Mouse (Mus musculus) embryonic facial prominence, embryonic 15.5 days (tissue): ENCODE results near the gene Ptprn2. TPM values are rescaled to one million over a fixed set of nuclear protein-coding genes. Genes with fewer than 3 reads are reported as not detected.

Experiments used
- ATAC-seq: fragments of 200-750 bp; cut with Nextera tagmentation; 2 replicates; pipeline ENCODE4 v1.8.0; 2017; ENCODE audit warnings: low read depth, moderate TSS enrichment; ENCODE audit not compliant: insufficient number of reproducible peaks, low FRiP score, low TSS enrichment
- H3K27ac ChIP-seq: fragments of 300-500 bp; sonication (generic); replicated peaks from 2 replicates; pipeline ENCODE4 v1.5.1; 2015; ENCODE audit warnings: mild to moderate bottlenecking, inconsistent platforms
- H3K27me3 ChIP-seq: fragments of 300-500 bp; sonication (generic); 2 replicates; pipeline ENCODE4 v1.6.1; 2015; ENCODE audit warnings: inconsistent platforms
- H3K36me3 ChIP-seq: fragments of 300-500 bp; sonication (generic); 2 replicates; pipeline ENCODE4 v1.6.1; 2015; ENCODE audit warnings: mild to moderate bottlenecking, inconsistent platforms
- H3K4me1 ChIP-seq: fragments of 300-500 bp; sonication (generic); 2 replicates; pipeline ENCODE4 v1.6.1; 2015; ENCODE audit warnings: inconsistent platforms
- H3K4me2 ChIP-seq: fragments of 300-500 bp; sonication (generic); replicated peaks from 2 replicates; pipeline ENCODE4 v1.6.1; 2015; ENCODE audit warnings: mild to moderate bottlenecking, inconsistent platforms
- H3K4me3 ChIP-seq: fragments of 300-500 bp; sonication (generic); replicated peaks from 2 replicates; pipeline ENCODE4 v1.5.1; 2015; ENCODE audit warnings: mild to moderate bottlenecking, inconsistent platforms
- H3K9ac ChIP-seq: fragments of 300-500 bp; sonication (generic); 2 replicates; pipeline ENCODE4 v1.6.1; 2015; ENCODE audit warnings: inconsistent platforms
- H3K9me3 ChIP-seq: fragments of 300-500 bp; sonication (generic); replicated peaks from 2 replicates; pipeline ENCODE4 v1.6.1; 2016; ENCODE audit warnings: inconsistent platforms
- WGBS: fragments of 180-500 bp; shearing (Covaris S2); methylation state at CpG from one replicate; pipeline ENCODE4 v1.1.7; 2015; 5-methylcytosine and 5-hydroxymethylcytosine counted together
- polyA plus RNA-seq: library from polyadenylated mRNA; unstranded; fragments of >200 nt; fragmentation: Nextera tagmentation; extraction: Ambion mirVana; gene quantifications from 2 replicates; pipeline ENCODE4 v1.2.1, GENCODE M21; 2015

The Ptprn2 gene
- polyA plus RNA-seq, 1 experiment from 2014 or later = 0.12 TPM

- H3K27me3 ChIP-seq = no peaks in the 10 kb centered on the region
- no peak for ATAC-seq
Observed at GRCm38 (mm10) chr12:116515824-116516223, 30.3 kb downstream of the Ptprn2 start.

DNA sequence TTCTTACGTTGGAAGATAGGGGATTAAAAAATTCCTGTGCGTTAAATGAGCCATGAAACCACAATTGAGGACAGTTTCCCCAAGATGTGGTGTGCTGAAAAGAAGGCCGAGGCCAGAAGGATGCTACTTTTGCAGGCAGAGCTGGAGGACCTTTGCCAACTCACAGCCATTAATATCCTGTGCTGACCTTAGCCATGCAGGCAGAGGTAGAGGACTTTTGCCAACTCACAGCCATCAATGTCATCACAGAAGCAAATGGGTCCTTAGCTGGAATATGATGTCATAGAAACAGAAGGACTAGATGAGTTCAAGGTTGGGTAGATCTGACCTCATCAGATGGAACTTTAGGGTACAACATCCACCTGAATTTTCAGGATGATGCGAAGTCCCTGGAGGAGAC is 43.3 kb downstream of the Ptprn2 start:
- Histone ChIP-seq H3K9me3 (no peaks in the 10 kb centered on the region), H3K9ac (no peak overlapping the region), H3K4me2 (no peak overlapping the region), H3K27ac (no peak overlapping the region), H3K4me3 (no peak overlapping the region), H3K4me1 (no peaks in the 10 kb centered on the region), H3K27me3 (no peaks in the 10 kb centered on the region), H3K36me3 (no peaks in the 10 kb centered on the region)
- no peak for ATAC-seq
- WGBS = 68% methylated on average over 4 of the region's 4 CpGs

More at GRCm38 (mm10) chr12:116515824-116516223, 30.3 kb downstream of the Ptprn2 start:
- H3K36me3 ChIP-seq = no peaks in the 10 kb centered on the region
- H3K4me3 ChIP-seq = no peak overlapping the region
- no peaks in the 10 kb centered on the region for H3K4me1 ChIP-seq
- no peaks in the 10 kb centered on the region for H3K9me3 ChIP-seq
- H3K4me2 ChIP-seq = no peak overlapping the region
- no peak overlapping the region for H3K9ac ChIP-seq
- no peak overlapping the region for H3K27ac ChIP-seq

GRCm38 (mm10) chr12:116533281-116533680 is 47.8 kb downstream of the Ptprn2 start:
- no peaks in the 10 kb centered on the region for H3K4me1 ChIP-seq
- H3K27me3 ChIP-seq = no peaks in the 10 kb centered on the region
- H3K27ac ChIP-seq = no peak overlapping the region
- H3K36me3 ChIP-seq = no peaks in the 10 kb centered on the region
- H3K4me2 ChIP-seq = no peak overlapping the region
- ATAC-seq = no peak
- H3K9ac ChIP-seq = no peak overlapping the region
- H3K9me3 ChIP-seq = no peaks in the 10 kb centered on the region
- no peak overlapping the region for H3K4me3 ChIP-seq

DNA sequence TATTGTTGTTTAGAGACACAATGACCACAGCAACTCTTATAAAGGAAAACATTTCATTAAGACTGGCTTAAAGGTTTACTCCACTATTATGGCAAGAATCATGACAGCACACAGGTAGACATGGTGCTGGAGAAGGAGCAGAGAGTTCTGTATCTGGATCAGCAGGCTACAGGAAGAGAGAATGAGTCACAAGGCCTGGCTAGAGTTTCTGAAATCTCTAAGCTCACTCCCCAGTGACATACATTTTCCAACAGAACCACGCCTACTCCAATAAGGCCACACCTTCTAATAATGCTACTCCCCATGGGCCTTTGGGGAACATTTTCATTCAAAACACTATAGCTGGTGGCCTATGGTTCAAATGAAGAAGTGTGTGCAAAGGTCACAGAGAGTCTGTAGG is 53.8 kb downstream of the Ptprn2 start:
- Histone ChIP-seq H3K36me3 (no peaks in the 10 kb centered on the region), H3K27ac (no peak overlapping the region), H3K4me1 (no peaks in the 10 kb centered on the region), H3K9me3 (no peaks in the 10 kb centered on the region), H3K27me3 (no peaks in the 10 kb centered on the region), H3K4me3 (no peak overlapping the region), H3K4me2 (no peak overlapping the region), H3K9ac (no peak overlapping the region)
- 78% methylated on average over 1 of the region's 1 CpGs for WGBS
- no peak for ATAC-seq

- Histone ChIP-seq H3K4me3 (no peak overlapping the region), H3K4me2 (no peak overlapping the region), H3K9ac (no peak overlapping the region), H3K9me3 (no peaks in the 10 kb centered on the region), H3K4me1 (no peaks in the 10 kb centered on the region), H3K27me3 (no peaks in the 10 kb centered on the region), H3K36me3 (no peaks in the 10 kb centered on the region), H3K27ac (no peak overlapping the region)
- WGBS = 71% methylated on average over 1 of the region's 1 CpGs
- no peak for ATAC-seq
Observed at GRCm38 (mm10) chr12:116540608-116541007, 55.1 kb downstream of the Ptprn2 start.

DNA sequence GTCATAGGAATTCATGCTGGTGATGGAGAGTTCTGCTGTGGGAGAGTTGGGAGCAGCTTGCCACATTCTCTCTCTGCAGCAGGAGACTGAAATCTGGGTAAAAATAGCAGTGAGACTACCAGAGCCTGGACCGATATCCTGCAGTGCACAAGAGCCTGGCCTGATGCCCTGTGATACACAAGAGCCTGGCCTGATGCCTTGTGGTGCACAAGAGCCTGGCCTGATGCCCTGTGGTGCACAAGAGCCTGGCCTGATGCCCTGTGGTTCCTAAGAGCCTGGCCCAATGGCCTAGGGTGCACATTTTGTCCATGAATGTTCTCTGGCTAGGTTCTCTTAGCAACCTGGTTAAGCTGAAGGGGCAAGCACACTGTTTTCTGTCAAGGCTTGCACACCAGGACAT is 64.5 kb downstream of the Ptprn2 start:
- Histone ChIP-seq H3K9ac (no peak overlapping the region), H3K4me3 (no peak overlapping the region), H3K36me3 (no peaks in the 10 kb centered on the region), H3K4me1 (no peaks in the 10 kb centered on the region), H3K4me2 (no peak overlapping the region), H3K27ac (no peak overlapping the region), H3K9me3 (no peaks in the 10 kb centered on the region), H3K27me3 (0 out of 2 replicates have a peak, but pooled peaks cover 4% of the 10 kb centered on the region)
- ATAC-seq = no peak
- 60% methylated on average over 1 of the region's 1 CpGs for WGBS

GRCm38 (mm10) chr12:116551516-116551915 is 66.0 kb downstream of the Ptprn2 start:
- WGBS = 56% methylated on average over 7 of the region's 7 CpGs

GRCm38 (mm10) chr12:116552306-116552705 is 66.8 kb downstream of the Ptprn2 start:
- H3K4me3 ChIP-seq = no peak overlapping the region
- H3K9ac ChIP-seq = no peak overlapping the region
- H3K27me3 ChIP-seq = 0 out of 2 replicates have a peak, but pooled peaks cover 4% of the 10 kb centered on the region
- WGBS = 77% methylated on average over 2 of the region's 2 CpGs
- H3K36me3 ChIP-seq = no peaks in the 10 kb centered on the region
- no peaks in the 10 kb centered on the region for H3K9me3 ChIP-seq
- no peak overlapping the region for H3K27ac ChIP-seq
- H3K4me2 ChIP-seq = no peak overlapping the region
- H3K4me1 ChIP-seq = no peaks in the 10 kb centered on the region
- no peak for ATAC-seq

More at GRCm38 (mm10) chr12:116551516-116551915, 66.0 kb downstream of the Ptprn2 start:
- no peak overlapping the region for H3K4me2 ChIP-seq
- no peak overlapping the region for H3K4me3 ChIP-seq
- no peaks in the 10 kb centered on the region for H3K4me1 ChIP-seq
- no peak overlapping the region for H3K27ac ChIP-seq
- H3K27me3 ChIP-seq = 0 out of 2 replicates have a peak, but pooled peaks cover 4% of the 10 kb centered on the region
- no peaks in the 10 kb centered on the region for H3K9me3 ChIP-seq
- ATAC-seq = no peak
- H3K36me3 ChIP-seq = no peaks in the 10 kb centered on the region
- H3K9ac ChIP-seq = no peak overlapping the region

DNA sequence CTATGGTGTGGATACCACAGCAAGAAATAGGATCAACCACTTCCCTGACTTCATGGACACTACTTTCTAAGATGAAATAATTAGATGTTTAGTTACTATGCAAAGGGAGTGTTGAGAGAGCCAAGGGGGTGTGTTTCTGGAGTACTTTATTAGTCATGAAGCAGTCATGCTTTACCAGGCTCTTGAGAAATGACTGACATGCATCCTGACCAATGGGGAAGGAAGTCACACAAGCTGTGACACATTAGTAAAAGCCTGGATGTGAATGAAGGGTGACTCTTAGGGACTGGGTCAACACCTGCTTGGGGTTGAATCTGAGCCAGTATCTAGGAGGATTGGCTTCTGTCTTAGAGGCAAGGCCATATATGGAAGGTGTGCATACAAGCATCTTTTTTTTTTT is 67.8 kb downstream of the Ptprn2 start:
- Histone ChIP-seq H3K4me2 (no peak overlapping the region), H3K9ac (no peak overlapping the region), H3K27ac (no peak overlapping the region), H3K27me3 (0 out of 2 replicates have a peak, but pooled peaks cover 4% of the 10 kb centered on the region), H3K36me3 (no peaks in the 10 kb centered on the region), H3K4me3 (no peak overlapping the region), H3K4me1 (no peaks in the 10 kb centered on the region), H3K9me3 (no peaks in the 10 kb centered on the region)
- no peak for ATAC-seq

GRCm38 (mm10) chr12:116555964-116556363 is 70.4 kb downstream of the Ptprn2 start:
- Histone ChIP-seq H3K27me3 (0 out of 2 replicates have a peak, but pooled peaks cover 4% of the 10 kb centered on the region), H3K27ac (no peak overlapping the region), H3K4me1 (no peaks in the 10 kb centered on the region), H3K9me3 (no peaks in the 10 kb centered on the region), H3K36me3 (no peaks in the 10 kb centered on the region), H3K4me3 (no peak overlapping the region), H3K9ac (no peak overlapping the region), H3K4me2 (no peak overlapping the region)
- ATAC-seq = no peak
- WGBS = 73% methylated on average over 4 of the region's 4 CpGs

GRCm38 (mm10) chr12:116564441-116564840 is 78.9 kb downstream of the Ptprn2 start:
- H3K4me3 ChIP-seq = no peak overlapping the region
- H3K4me1 ChIP-seq = no peaks in the 10 kb centered on the region
- ATAC-seq = no peak
- 57% methylated on average over 8 of the region's 8 CpGs for WGBS
- H3K36me3 ChIP-seq = no peaks in the 10 kb centered on the region
- H3K9ac ChIP-seq = no peak overlapping the region
- H3K27ac ChIP-seq = no peak overlapping the region
- no peak overlapping the region for H3K4me2 ChIP-seq
- no peaks in the 10 kb centered on the region for H3K9me3 ChIP-seq
- no peaks in the 10 kb centered on the region for H3K27me3 ChIP-seq

GRCm38 (mm10) chr12:116566672-116567071 is 81.2 kb downstream of the Ptprn2 start:
- H3K4me3 ChIP-seq = no peak overlapping the region
- no peak overlapping the region for H3K9ac ChIP-seq
- no peaks in the 10 kb centered on the region for H3K4me1 ChIP-seq
- H3K27ac ChIP-seq = no peak overlapping the region
- no peaks in the 10 kb centered on the region for H3K27me3 ChIP-seq
- H3K36me3 ChIP-seq = no peaks in the 10 kb centered on the region
- 53% methylated on average over 1 of the region's 1 CpGs for WGBS
- H3K9me3 ChIP-seq = no peaks in the 10 kb centered on the region
- H3K4me2 ChIP-seq = no peak overlapping the region
- ATAC-seq = no peak
